Mouse (Mus musculus): ENCODE measurements around the gene Cacna1c.
"Not testable (repeated sequence)": the region's sequence is repeated elsewhere in the genome, so short reads cannot be mapped to it uniquely, and the experiment has no call there.

The Cacna1c gene

GRCm38 (mm10) chr6:119206006-119206405 lies 9.8 kb upstream of the Cacna1c start:
- DNase-seq (ENCODE audit: low spot score) = not testable (repeated sequence)

- DNase-seq (ENCODE audit: low spot score) = no peak
Measured at GRCm38 (mm10) chr6:119204915-119205314, 8.7 kb upstream of the Cacna1c start.

GRCm38 (mm10) chr6:119204286-119204685 lies 8.1 kb upstream of the Cacna1c start:
- DNase-seq (ENCODE audit: low spot score) = no peak

- DNase-seq (ENCODE audit: low spot score) = no peak
Measured at GRCm38 (mm10) chr6:119201575-119201974, 5.4 kb upstream of the Cacna1c start.

- no peak for DNase-seq (ENCODE audit: low spot score)
Measured at GRCm38 (mm10) chr6:119200362-119200761, 4.1 kb upstream of the Cacna1c start.

- no peak for DNase-seq (ENCODE audit: low spot score)
Measured at GRCm38 (mm10) chr6:119199274-119199879, 3.2 kb upstream of the Cacna1c start.

- no peak for DNase-seq (ENCODE audit: low spot score)
Measured at GRCm38 (mm10) chr6:119198534-119199273, 2.5 kb upstream of the Cacna1c start.

- DNase-seq (ENCODE audit: low spot score) = no peak
Measured at GRCm38 (mm10) chr6:119194601-119195000, 1.6 kb downstream of the Cacna1c start.

- no peak for DNase-seq (ENCODE audit: low spot score)
Measured at GRCm38 (mm10) chr6:119194161-119194560, 2.1 kb downstream of the Cacna1c start.

GRCm38 (mm10) chr6:119193571-119194154 lies 2.6 kb downstream of the Cacna1c start:
- no peak for DNase-seq (ENCODE audit: low spot score)

GRCm38 (mm10) chr6:119191478-119191877 lies 4.7 kb downstream of the Cacna1c start:
- DNase-seq (ENCODE audit: low spot score) = no peak

GRCm38 (mm10) chr6:119187631-119188030 lies 8.6 kb downstream of the Cacna1c start:
- no peak for DNase-seq (ENCODE audit: low spot score)

- no peak for DNase-seq (ENCODE audit: low spot score)
Measured at GRCm38 (mm10) chr6:119186658-119187057, 9.6 kb downstream of the Cacna1c start.

- DNase-seq (ENCODE audit: low spot score) = no peak
Measured at GRCm38 (mm10) chr6:119183781-119184180, 12.4 kb downstream of the Cacna1c start.

- no peak for DNase-seq (ENCODE audit: low spot score)
Measured at GRCm38 (mm10) chr6:119182211-119182610, 14.0 kb downstream of the Cacna1c start.

- DNase-seq (ENCODE audit: low spot score) = no peak
Measured at GRCm38 (mm10) chr6:119180188-119180587, 16.0 kb downstream of the Cacna1c start.

- no peak for DNase-seq (ENCODE audit: low spot score)
Measured at GRCm38 (mm10) chr6:119177101-119177500, 19.1 kb downstream of the Cacna1c start.

GRCm38 (mm10) chr6:119176103-119176502 lies 20.1 kb downstream of the Cacna1c start:
- no peak for DNase-seq (ENCODE audit: low spot score)

GRCm38 (mm10) chr6:119175078-119175853 lies 21.0 kb downstream of the Cacna1c start, which contains the start of gene Dcp1b:
Dcp1b (plus strand) TSS chr6:119175253.
- DNase-seq (ENCODE audit: low spot score) = peak; percentile 88

- DNase-seq (ENCODE audit: low spot score) = no peak
Measured at GRCm38 (mm10) chr6:119174307-119175074, 21.7 kb downstream of the Cacna1c start.

GRCm38 (mm10) chr6:119165677-119166076 lies 30.5 kb downstream of the Cacna1c start:
- no peak for DNase-seq (ENCODE audit: low spot score)

- DNase-seq (ENCODE audit: low spot score) = no peak
Measured at GRCm38 (mm10) chr6:119145109-119145508, 51.1 kb downstream of the Cacna1c start.

Measured in urinary bladder, postnatal 14 days (tissue).